ENCODE assay signal across 8 mouse cellular contexts in the genomic region with DNA sequence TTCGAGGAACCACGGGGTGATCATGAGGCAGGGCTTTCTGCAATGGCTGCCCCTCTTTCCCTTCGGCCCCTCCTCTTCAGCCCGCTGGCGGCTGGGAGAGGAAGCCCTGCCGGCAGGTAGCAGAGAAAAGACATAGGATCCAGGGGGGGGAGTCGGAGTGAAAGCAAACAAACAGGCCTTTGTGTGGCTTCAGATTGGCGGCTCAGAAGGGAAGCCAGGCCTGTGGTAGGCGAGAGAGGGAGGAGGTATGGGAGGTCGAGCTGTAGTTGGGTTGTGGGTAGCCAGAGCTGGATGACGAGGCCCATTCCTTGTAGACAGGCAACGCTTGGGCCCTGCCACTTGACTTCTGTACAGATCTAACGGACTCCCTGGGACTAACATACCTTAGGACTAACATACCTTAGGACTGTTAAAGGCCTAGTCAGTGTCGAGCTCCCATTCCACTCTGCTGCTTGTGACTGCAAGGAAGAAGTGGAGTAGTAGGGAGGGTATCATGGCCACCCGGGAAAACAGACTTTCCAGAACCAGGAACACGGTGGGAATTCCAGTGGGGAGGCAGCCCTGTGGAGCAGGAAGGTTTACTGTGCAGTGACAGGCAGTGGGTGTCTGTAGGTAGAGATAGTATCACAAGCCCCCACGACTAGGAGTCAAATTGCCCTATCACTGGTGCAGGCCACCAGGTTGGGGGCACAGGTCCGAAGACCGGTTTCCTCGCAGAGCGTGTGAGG. TPM values are rescaled to one million over a fixed set of nuclear protein-coding genes. Genes with fewer than 3 reads are reported as not detected.
DNase-seq lines count a peak whose midpoint lies in the region; ATAC-seq and TF ChIP-seq lines count a peak whose summit lies in the region.

No protein-coding gene starts in this region.

- TF ChIP-seq CTCF in C2C12 (IDR thresholded peaks at IDR 0.05; ENCODE audit: control insufficient read depth, insufficient read depth, insufficient read length), result no peak
- TF ChIP-seq CTCF in Patski (IDR thresholded peaks at IDR 0.05), result no peak

- peak overlapping the region; percentile 69 for H3K9ac ChIP-seq in embryonic facial prominence, embryonic 14.5 days (ENCODE audit: low read depth, low read length)

- no peak for DNase-seq in Patski (ENCODE audit: low read depth, low spot score)
- peak; percentile 86 for DNase-seq in embryonic facial prominence, embryonic 14.5 days (ENCODE audit: low spot score)
- peak; percentile 38 to 58 for DNase-seq in heart, postnatal 14 days
- peak; percentile 51 to 72 for DNase-seq in kidney, postnatal 4 days
- DNase-seq in right cerebral cortex, adult 18-20 months, result peak; percentile 28
- peak; percentile 49 to 53 for DNase-seq in urinary bladder, postnatal 36 days (ENCODE audit: low spot score in 2 of 2)

- H3K9me3 ChIP-seq in embryonic facial prominence, embryonic 14.5 days (ENCODE audit: control insufficient read depth, low read length), result no peaks in the 10 kb centered on the region

- intact Hi-C loops in heart, postnatal 14 days (cut with DNase I), result loop anchor here (2.0 kb wide), 1 partner anchor 64 kb away; no protein-coding TSS in a partner anchor

- POLR2A ChIA-PET in Patski (lab: Charles Lee), result interaction anchor here (1.3 to 3.0 kb wide), 4 partner anchors 9 to 57 kb away, joined by 4 to 15 read pairs (median 4); a partner anchor contains a TSS

- no peaks in the 10 kb centered on the region for H3K36me3 ChIP-seq in C2C12 (ENCODE audit: control insufficient read depth, insufficient read depth)
- H3K36me3 ChIP-seq in embryonic facial prominence, embryonic 14.5 days (ENCODE audit: control insufficient read depth, insufficient read depth, low read length), result no peaks in the 10 kb centered on the region

- peak overlapping the region; percentile 97 for H3K27ac ChIP-seq in embryonic facial prominence, embryonic 14.5 days (replicated peaks; ENCODE audit: low read depth, low read length)

- H3K4me3 ChIP-seq in C2C12 (ENCODE audit: insufficient read depth, poor library complexity, severe bottlenecking), result peak overlapping the region; percentile 32
- H3K4me3 ChIP-seq in embryonic facial prominence, embryonic 14.5 days (ENCODE audit: low read depth, low read length), result peak overlapping the region; percentile 51

- H3K79me3 ChIP-seq in C2C12 (ENCODE audit: low read depth), result peaks cover 90% of the 10 kb centered on the region

- peaks cover 58% of the 10 kb centered on the region for H3K4me1 ChIP-seq in embryonic facial prominence, embryonic 14.5 days (ENCODE audit: control insufficient read depth, insufficient read depth, low read length)

- H3ac ChIP-seq in C2C12 (ENCODE audit: control insufficient read depth, insufficient read length, low read depth), result peak overlapping the region; percentile 64

- in situ Hi-C loops in Patski (cut with MboI; ENCODE audit: low pct_unique_long_range_greater_than_20kb), result no loop called here

- H3K27me3 ChIP-seq in C2C12 (ENCODE audit: control insufficient read depth, insufficient read depth, insufficient read length) (no peaks in the 10 kb centered on the region), Patski (no peaks in the 10 kb centered on the region)
- H3K27me3 ChIP-seq in embryonic facial prominence, embryonic 14.5 days (replicated peaks; ENCODE audit: control insufficient read depth, insufficient read depth, low read length), result no peaks in the 10 kb centered on the region

- H3K4me2 ChIP-seq in embryonic facial prominence, embryonic 14.5 days (ENCODE audit: low read depth, low read length), result peak overlapping the region; percentile 90

- peaks cover 99% of the 10 kb centered on the region for H3K79me2 ChIP-seq in C2C12 (ENCODE audit: control insufficient read depth, insufficient read depth)

- ATAC-seq in Patski, result peak; percentile 13
- peak; percentile 35 for ATAC-seq in embryonic facial prominence, embryonic 14.5 days (ENCODE audit: low read depth)
- peak; percentile 22 for ATAC-seq in megakaryocyte, adult 5-6 weeks (ENCODE audit: poor library complexity, severe bottlenecking)

- CTCF ChIA-PET in Patski (lab: Charles Lee), result interaction anchor here (1.2 to 1.6 kb wide), 2 partner anchors 47 to 81 kb away, joined by 3 to 4 read pairs; no protein-coding TSS in a partner anchor

- 2% methylated on average over 18 of the region's 21 CpGs for WGBS in embryonic facial prominence, embryonic 14.5 days

TF ChIP-seq in C2C12, 6 proteins besides CTCF, POLR2A, EP300 and RAD21:
- TF ChIP-seq MAX (IDR thresholded peaks at IDR 0.05) (no peak), MYOG (IDR thresholded peaks at IDR 0.05; ENCODE audit: control insufficient read depth, extremely low read depth, insufficient read length) (no peak), MYOD1 (IDR thresholded peaks at IDR 0.05; ENCODE audit: control insufficient read depth, insufficient read length, low read depth) (no peak), CEBPB (IDR thresholded peaks at IDR 0.05; ENCODE audit: low read depth) (no peak), USF1 (IDR thresholded peaks at IDR 0.05; ENCODE audit: low read depth) (no peak), FOSL1 (IDR thresholded peaks at IDR 0.05; ENCODE audit: insufficient read depth, low read length, poor library complexity, severe bottlenecking) (no peak)

RNA-seq across cellular contexts. Expression of a gene that starts 9.6 kb away (rescaled TPM):
- polyA plus RNA-seq in C2C12 (2012; fragmentation: generic; extraction: Trizol) (24.9 TPM), Patski (2021) (40.3 TPM)
- 23.9 and 27.6 TPM in 2 replicates for polyA plus RNA-seq in embryonic facial prominence, embryonic 14.5 days (2014; fragmentation: Nextera tagmentation; extraction: Ambion mirVana)
- 10 to 100 TPM; 32.6 to 33.1 TPM for total RNA-seq in heart, postnatal 14 days (2021)
- 13.9 and 14.2 TPM in 2 replicates for total RNA-seq in megakaryocyte, adult 5-6 weeks (2015)
- 7.8 TPM in 2 replicates for total RNA-seq in megakaryocyte, adult 5-6 weeks (2017)
